Mouse (Mus musculus): Measurements from ENCODE around the gene Cfap65. TPM values are rescaled to one million over a fixed set of nuclear protein-coding genes. Genes with fewer than 3 reads are reported as not detected.

Gene Cfap65
- polyA plus RNA-seq, 1 experiment from 2014 or later = 0.05 TPM

DNA sequence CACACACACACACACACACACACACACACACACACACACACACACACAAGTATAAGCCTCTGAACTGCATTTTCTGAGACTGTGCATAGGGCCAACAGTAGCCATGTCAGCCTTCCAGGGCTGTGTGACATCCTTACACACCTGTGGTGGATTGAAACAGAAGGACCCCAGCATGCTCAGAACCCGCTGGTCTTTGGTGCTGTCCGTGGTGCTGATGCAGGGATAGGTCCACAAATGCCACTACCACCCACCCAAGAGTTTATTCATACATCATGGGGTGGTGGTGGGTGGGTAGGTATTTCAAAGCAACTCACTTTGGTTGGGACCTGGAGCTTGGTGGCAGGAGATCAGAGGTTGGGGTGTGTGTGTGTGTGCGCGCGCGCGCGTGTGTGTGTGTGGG lies 43.9 kb downstream of the Cfap65 start:
- no peak overlapping the region for H3K27ac ChIP-seq (ENCODE audit: low read length)
- no peak overlapping the region for H3K9ac ChIP-seq (ENCODE audit: low read length)
- no peak for ATAC-seq (ENCODE audit: insufficient read depth, low FRiP score)
- no peaks in the 10 kb centered on the region for H3K9me3 ChIP-seq (replicated peaks; ENCODE audit: control insufficient read depth, low read length)
- H3K27me3 ChIP-seq (ENCODE audit: control insufficient read depth, insufficient read depth, low read length) = peaks cover 70% of the 10 kb centered on the region
- WGBS = 2% methylated on average over 8 of the region's 8 CpGs
- H3K4me1 ChIP-seq (ENCODE audit: control insufficient read depth, insufficient read depth, low read length) = no peaks in the 10 kb centered on the region
- no peak overlapping the region for H3K4me3 ChIP-seq (replicated peaks; ENCODE audit: low read length)
- no peak overlapping the region for H3K4me2 ChIP-seq (ENCODE audit: low read depth, low read length)
- H3K36me3 ChIP-seq (ENCODE audit: control insufficient read depth, insufficient read depth, low read length) = no peaks in the 10 kb centered on the region

DNA sequence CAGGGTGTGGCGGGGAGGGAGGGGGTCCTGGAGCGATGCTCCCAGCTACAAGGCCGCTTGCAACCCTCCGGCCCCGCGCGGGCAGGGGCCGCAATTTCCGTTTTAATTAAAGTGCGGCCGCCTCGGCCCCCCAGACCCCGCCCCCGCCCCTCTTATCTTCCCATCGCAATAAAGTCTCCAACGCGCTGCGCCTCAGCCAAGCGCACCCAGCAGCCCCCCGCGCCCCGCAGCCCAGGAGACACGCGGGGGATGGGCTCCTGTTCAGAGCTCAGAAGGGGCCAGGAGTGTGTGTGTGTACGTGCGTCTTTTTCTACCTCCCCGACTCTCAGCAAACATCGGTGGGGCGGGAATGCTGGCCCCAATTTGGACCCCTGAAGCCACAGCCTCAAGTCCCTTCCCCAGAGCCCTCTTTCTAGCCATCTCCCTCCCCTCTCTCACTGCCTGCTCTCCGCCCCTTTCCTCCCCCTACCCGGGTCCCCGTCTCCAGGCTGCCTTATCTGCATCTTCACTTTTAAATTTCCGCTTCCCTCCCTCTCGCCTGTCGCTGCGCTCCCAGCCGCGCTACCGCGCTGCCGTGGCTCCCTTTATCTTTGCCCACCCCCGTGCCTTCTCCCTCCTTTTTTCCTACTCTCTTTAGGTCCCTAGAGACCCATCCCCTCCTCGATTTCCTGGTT lies 49.9 kb downstream of the Cfap65 start, which contains the start of gene Fev:
Gene Fev, minus strand, starts transcription at position 51 of the 674 bp plus-strand sequence.
- Histone ChIP-seq H3K9me3 (replicated peaks; ENCODE audit: control insufficient read depth, low read length) (no peaks in the 10 kb centered on the region), H3K27ac (ENCODE audit: low read length) (no peak within 1 kb of the TSS), H3K27me3 (ENCODE audit: control insufficient read depth, insufficient read depth, low read length) (peaks cover 88% of the 10 kb centered on the region), H3K4me1 (ENCODE audit: control insufficient read depth, insufficient read depth, low read length) (peaks cover 13% of the 10 kb centered on the region), H3K36me3 (ENCODE audit: control insufficient read depth, insufficient read depth, low read length) (no peaks in the 10 kb centered on the region), H3K4me3 (replicated peaks; ENCODE audit: low read length) (peak within 1 kb of the TSS; percentile 23), H3K4me2 (ENCODE audit: low read depth, low read length) (peak within 1 kb of the TSS; percentile 16), H3K9ac (ENCODE audit: low read length) (no peak within 1 kb of the TSS; the same call in 1 of the 2 replicates)
- ATAC-seq (ENCODE audit: insufficient read depth, low FRiP score) = no peak
- WGBS = 1% methylated on average over 42 of the region's 43 CpGs

DNA sequence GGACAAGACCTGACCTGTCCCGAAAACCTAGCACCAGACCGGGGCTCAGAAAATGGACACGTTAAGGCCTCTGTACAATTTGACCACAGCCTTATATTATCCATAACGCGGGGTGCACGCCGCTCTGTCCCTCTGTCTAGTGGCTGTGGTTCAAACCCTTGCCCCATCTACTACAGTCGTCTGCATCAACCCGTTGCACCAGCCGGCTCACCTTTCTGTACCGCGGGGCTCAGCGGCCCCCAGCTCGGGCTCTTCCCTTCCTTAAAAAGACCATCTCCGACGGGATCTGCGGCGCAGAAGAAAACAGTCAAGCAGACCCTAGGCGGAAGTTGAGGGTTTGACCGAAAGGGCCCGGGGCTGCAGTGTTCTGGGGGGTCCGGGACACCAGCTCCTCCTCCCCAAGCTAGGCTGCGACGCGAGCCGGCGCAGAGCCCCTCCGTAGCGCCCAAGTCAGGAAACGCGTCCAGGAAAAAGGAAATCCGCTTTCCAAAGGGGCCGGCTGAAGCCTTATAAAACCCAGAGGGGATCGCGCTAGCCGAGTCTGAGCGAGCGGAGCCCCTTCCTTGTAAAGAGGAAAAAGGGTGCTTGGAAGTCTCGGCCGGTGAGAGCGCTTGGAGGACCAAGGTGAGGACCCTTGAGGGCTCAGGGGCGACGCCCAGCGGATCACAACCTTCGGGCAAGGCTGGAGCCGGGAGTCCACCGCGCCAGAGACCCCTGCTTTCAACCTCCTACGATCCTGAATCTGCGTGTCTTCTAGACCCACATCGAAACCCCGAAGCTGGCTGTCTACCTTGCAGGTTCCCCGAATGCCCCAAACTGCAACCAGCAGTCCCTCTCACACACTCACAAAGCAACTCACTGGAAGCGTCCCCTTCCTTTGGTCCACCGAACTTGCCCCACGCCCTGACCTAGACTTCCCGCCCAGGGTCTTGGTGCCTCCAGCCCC lies 50.9 kb downstream of the Cfap65 start:
- H3K27me3 ChIP-seq (ENCODE audit: control insufficient read depth, insufficient read depth, low read length) = peaks cover 83% of the 10 kb centered on the region
- no peaks in the 10 kb centered on the region for H3K9me3 ChIP-seq (replicated peaks; ENCODE audit: control insufficient read depth, low read length)
- H3K4me3 ChIP-seq (replicated peaks; ENCODE audit: low read length) = peak overlapping the region; percentile 23
- WGBS = under 1% methylated on average over 57 of the region's 57 CpGs
- no peak overlapping the region; the same call in 1 of the 2 replicates for H3K9ac ChIP-seq (ENCODE audit: low read length)
- no peaks in the 10 kb centered on the region for H3K36me3 ChIP-seq (ENCODE audit: control insufficient read depth, insufficient read depth, low read length)
- H3K4me2 ChIP-seq (ENCODE audit: low read depth, low read length) = peak overlapping the region; percentile 16
- peaks cover 13% of the 10 kb centered on the region for H3K4me1 ChIP-seq (ENCODE audit: control insufficient read depth, insufficient read depth, low read length)
- no peak for ATAC-seq (ENCODE audit: insufficient read depth, low FRiP score)
- no peak overlapping the region for H3K27ac ChIP-seq (ENCODE audit: low read length)

DNA sequence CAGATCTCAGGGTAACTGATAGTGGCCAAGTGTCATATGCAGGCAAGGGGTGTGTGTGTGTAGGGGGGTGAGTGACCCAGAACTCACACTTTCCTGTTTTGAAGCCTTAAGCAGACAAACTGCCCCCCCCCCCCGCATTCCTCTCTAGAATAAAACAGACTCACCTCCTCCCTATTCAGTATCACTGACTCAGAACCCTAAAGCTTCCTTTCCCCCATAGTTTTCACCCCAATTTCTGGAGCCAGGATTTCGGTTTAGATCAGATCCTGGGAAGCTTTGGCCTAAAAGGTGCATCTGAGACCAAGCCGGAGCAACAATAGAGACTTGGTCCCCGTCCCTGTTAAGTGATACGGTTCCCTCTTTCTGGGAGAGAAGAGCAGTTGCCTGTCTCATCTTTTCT lies 52.0 kb downstream of the Cfap65 start:
- no peak overlapping the region for H3K9ac ChIP-seq (ENCODE audit: low read length)
- H3K4me3 ChIP-seq (replicated peaks; ENCODE audit: low read length) = no peak overlapping the region
- WGBS = 14% methylated on average over 5 of the region's 5 CpGs
- no peak for ATAC-seq (ENCODE audit: insufficient read depth, low FRiP score)
- H3K9me3 ChIP-seq (replicated peaks; ENCODE audit: control insufficient read depth, low read length) = no peaks in the 10 kb centered on the region
- no peak overlapping the region for H3K4me2 ChIP-seq (ENCODE audit: low read depth, low read length)
- no peaks in the 10 kb centered on the region for H3K36me3 ChIP-seq (ENCODE audit: control insufficient read depth, insufficient read depth, low read length)
- H3K27me3 ChIP-seq (ENCODE audit: control insufficient read depth, insufficient read depth, low read length) = peaks cover 88% of the 10 kb centered on the region
- H3K27ac ChIP-seq (ENCODE audit: low read length) = no peak overlapping the region
- peaks cover 13% of the 10 kb centered on the region for H3K4me1 ChIP-seq (ENCODE audit: control insufficient read depth, insufficient read depth, low read length)

DNA sequence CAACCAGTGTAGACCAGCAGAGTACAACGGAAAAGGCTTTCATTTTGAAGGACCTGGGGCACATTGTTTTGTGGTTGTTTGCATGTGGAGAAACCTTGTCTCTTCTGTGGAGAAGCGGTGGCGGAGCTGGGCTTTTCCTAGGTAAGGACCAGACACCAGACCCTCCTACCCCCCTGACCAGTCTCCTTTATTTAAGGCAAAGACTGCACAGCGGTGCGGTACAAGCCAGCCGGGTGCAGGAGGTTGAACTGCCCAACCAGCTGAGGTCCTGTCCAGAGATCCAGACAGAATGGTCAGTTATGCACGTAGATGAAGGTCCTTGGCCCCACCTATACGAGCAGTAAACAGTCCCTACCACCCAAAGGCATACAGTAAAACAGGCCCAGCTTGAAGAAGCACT lies 52.6 kb downstream of the Cfap65 start:
- H3K4me1 ChIP-seq (ENCODE audit: control insufficient read depth, insufficient read depth, low read length) = peaks cover 13% of the 10 kb centered on the region
- WGBS = 2% methylated on average over 8 of the region's 8 CpGs
- H3K4me3 ChIP-seq (replicated peaks; ENCODE audit: low read length) = peak overlapping the region; percentile 36; the same call in 1 of the 2 replicates
- ATAC-seq (ENCODE audit: insufficient read depth, low FRiP score) = no peak
- peaks cover 83% of the 10 kb centered on the region for H3K27me3 ChIP-seq (ENCODE audit: control insufficient read depth, insufficient read depth, low read length)
- H3K4me2 ChIP-seq (ENCODE audit: low read depth, low read length) = peak overlapping the region; percentile 50; the same call in 1 of the 2 replicates
- H3K9ac ChIP-seq (ENCODE audit: low read length) = no peak overlapping the region
- no peaks in the 10 kb centered on the region for H3K9me3 ChIP-seq (replicated peaks; ENCODE audit: control insufficient read depth, low read length)
- H3K36me3 ChIP-seq (ENCODE audit: control insufficient read depth, insufficient read depth, low read length) = no peaks in the 10 kb centered on the region
- H3K27ac ChIP-seq (ENCODE audit: low read length) = no peak overlapping the region

DNA sequence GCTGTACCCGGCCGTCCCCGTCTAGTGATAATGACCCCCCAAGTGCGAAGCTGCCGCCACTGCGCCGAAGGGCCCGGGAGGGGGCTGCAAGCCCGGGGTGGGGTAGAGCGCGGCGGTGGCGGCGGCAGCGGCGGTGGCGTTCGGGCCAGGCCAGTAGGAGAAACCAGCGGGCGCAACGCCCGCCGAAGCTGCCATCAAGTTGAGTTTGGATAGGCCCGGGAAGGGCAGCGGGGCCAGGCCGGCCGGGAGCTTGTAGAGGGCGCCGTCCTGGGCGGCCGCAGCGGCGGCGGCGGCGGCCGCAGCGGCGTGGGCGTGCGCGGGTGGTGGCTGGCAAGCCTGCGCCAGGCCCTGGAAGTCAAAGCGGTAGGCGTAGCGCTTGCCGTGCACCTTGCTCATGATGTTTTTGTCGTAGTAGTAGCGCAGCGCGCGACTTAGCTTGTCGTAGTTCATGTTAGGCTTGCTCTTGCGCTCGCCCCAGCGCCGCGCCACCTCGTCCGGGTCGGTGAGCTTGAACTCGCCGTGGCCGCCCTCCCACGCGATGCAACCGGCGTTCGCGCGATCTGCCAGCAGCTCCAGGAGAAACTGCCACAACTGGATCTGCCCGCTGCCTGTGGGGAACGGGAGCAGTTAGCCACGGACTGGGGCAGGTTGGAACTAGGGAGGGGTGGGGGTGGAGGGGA lies 53.2 kb downstream of the Cfap65 start:
- WGBS = under 1% methylated on average over 74 of the region's 74 CpGs
- no peak for ATAC-seq (ENCODE audit: insufficient read depth, low FRiP score)
- H3K27me3 ChIP-seq (ENCODE audit: control insufficient read depth, insufficient read depth, low read length) = peaks cover 80% of the 10 kb centered on the region
- H3K9me3 ChIP-seq (replicated peaks; ENCODE audit: control insufficient read depth, low read length) = no peaks in the 10 kb centered on the region
- H3K9ac ChIP-seq (ENCODE audit: low read length) = no peak overlapping the region; the same call in 1 of the 2 replicates
- H3K27ac ChIP-seq (ENCODE audit: low read length) = no peak overlapping the region
- no peaks in the 10 kb centered on the region for H3K36me3 ChIP-seq (ENCODE audit: control insufficient read depth, insufficient read depth, low read length)
- H3K4me3 ChIP-seq (replicated peaks; ENCODE audit: low read length) = peak overlapping the region; percentile 36
- peaks cover 13% of the 10 kb centered on the region for H3K4me1 ChIP-seq (ENCODE audit: control insufficient read depth, insufficient read depth, low read length)
- peak overlapping the region; percentile 50 for H3K4me2 ChIP-seq (ENCODE audit: low read depth, low read length)

DNA sequence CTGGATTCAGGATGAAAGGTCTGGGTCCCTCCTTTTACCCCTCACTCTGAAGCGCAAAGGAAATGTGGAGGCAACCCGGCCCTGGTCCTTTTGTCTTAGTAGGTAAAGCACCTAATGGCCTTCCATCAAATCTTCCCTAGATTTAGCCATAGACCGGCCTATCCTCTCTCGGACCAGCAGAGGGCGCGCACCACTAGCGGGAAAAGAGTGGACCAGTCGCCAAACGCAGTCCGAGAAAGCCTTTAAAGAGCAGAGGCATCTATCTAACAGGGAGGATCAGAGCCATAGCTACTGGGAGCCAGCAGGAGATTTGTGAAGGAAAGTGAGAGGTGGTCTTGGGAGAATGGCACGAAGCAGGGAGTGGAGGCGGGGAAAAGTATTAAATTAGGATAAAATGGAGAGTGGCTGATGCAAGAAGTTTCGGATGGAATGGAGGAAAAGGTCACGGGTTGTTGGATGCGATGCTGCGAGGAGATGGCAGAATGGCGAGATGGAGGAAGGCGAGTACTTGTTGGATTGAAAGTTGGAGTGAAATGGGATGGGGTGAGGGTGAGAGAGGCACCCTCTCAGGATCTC lies 54.5 kb downstream of the Cfap65 start:
- H3K36me3 ChIP-seq (ENCODE audit: control insufficient read depth, insufficient read depth, low read length) = no peaks in the 10 kb centered on the region
- H3K4me3 ChIP-seq (replicated peaks; ENCODE audit: low read length) = peak overlapping the region; percentile 18; the same call in 1 of the 2 replicates
- H3K9me3 ChIP-seq (replicated peaks; ENCODE audit: control insufficient read depth, low read length) = no peaks in the 10 kb centered on the region
- WGBS = 3% methylated on average over 18 of the region's 18 CpGs
- H3K4me2 ChIP-seq (ENCODE audit: low read depth, low read length) = peak overlapping the region; percentile 30
- no peak for ATAC-seq (ENCODE audit: insufficient read depth, low FRiP score)
- H3K27me3 ChIP-seq (ENCODE audit: control insufficient read depth, insufficient read depth, low read length) = peaks cover 67% of the 10 kb centered on the region
- H3K27ac ChIP-seq (ENCODE audit: low read length) = no peak overlapping the region
- peaks cover 13% of the 10 kb centered on the region for H3K4me1 ChIP-seq (ENCODE audit: control insufficient read depth, insufficient read depth, low read length)
- H3K9ac ChIP-seq (ENCODE audit: low read length) = no peak overlapping the region

DNA sequence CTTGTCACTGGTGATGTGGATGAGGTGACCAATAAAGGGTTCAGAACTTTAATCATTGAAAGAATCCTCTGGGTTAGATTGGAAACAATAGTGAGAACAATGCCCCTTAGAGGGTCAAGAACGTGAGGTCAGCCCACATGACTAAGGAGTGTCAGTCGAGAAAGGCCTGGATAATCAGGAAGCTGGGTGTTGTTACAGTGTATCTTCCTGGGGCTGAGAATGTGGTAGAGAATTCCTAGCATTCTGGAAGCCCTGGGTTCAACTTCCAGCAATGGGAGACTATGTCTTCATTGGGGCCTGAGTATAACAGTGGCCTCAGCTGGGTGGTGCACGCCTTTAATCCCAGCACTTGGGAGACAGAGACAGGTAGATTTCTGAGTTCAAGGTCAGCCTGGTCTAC lies 58.2 kb downstream of the Cfap65 start:
- H3K36me3 ChIP-seq (ENCODE audit: control insufficient read depth, insufficient read depth, low read length) = no peaks in the 10 kb centered on the region
- no peak overlapping the region for H3K27ac ChIP-seq (ENCODE audit: low read length)
- H3K9ac ChIP-seq (ENCODE audit: low read length) = no peak overlapping the region
- no peaks in the 10 kb centered on the region for H3K9me3 ChIP-seq (replicated peaks; ENCODE audit: control insufficient read depth, low read length)
- peaks cover 31% of the 10 kb centered on the region for H3K27me3 ChIP-seq (ENCODE audit: control insufficient read depth, insufficient read depth, low read length)
- H3K4me1 ChIP-seq (ENCODE audit: control insufficient read depth, insufficient read depth, low read length) = peaks cover 4% of the 10 kb centered on the region
- no peak overlapping the region for H3K4me2 ChIP-seq (ENCODE audit: low read depth, low read length)
- no peak for ATAC-seq (ENCODE audit: insufficient read depth, low FRiP score)
- no peak overlapping the region for H3K4me3 ChIP-seq (replicated peaks; ENCODE audit: low read length)
- 44% methylated on average over 3 of the region's 3 CpGs for WGBS

Measured in stomach, embryonic 16.5 days (tissue).